Mouse (Mus musculus) T-helper 17 cell (primary cell): Measurements from ENCODE around the gene Sdccag8.

Source experiments
- in situ Hi-C, 2 experiments: fragments of 300-600 bp; cut with MboI, MseI; formaldehyde crosslinking; loops; 1 replicate in 1 of 2; 2 replicates in 1 of 2; pipeline ENCODE4 v1.15.1; 2025; ENCODE audit warnings: high pct_unique_total_duplicates in 2 of 2

The Sdccag8 gene

DNA sequence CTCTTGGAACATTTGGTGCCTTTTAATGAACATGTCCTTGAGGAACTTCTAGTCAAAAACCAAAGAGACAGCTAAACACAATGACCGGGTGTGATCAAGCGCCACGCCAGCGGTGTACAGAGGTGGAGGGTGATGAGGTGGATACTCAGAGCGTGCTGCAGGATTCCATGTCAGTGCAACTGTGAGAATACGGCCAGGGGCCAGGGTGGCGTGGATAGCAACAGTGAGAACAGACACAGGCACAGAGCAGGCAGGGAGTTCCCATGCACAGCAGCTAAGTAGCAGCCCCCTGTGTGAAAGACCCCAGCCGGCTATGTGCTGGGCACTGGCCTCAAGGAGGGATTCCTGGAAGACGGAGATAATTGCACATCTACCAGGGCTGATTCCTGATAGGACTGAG is 59.0 kb downstream of the Sdccag8 start:
- in situ Hi-C loops: loop anchor here (25.0 kb wide), 1 partner anchor 936 kb away; no protein-coding TSS in a partner anchor

DNA sequence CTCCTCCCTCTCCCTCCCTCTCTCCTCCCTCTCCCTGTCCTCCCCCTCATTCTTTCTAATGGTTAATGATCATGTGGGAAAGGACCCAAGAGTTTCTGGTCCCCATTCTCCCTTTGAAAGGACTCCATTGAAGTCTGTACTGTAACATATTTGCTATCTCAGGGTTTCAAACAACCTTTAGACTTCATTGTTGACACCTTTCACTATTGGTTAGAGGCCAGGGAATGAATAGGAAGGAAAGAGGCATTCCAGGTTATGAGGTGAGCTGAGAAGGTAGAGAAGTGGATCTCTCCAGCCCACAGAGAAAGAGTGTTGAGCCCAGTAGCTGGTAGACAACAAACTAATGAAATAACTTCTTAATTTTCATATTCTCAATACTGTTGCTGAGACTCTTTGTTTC is 59.7 kb downstream of the Sdccag8 start:
- in situ Hi-C loops: loop anchor here (25.0 kb wide), 1 partner anchor 937 kb away; no protein-coding TSS in a partner anchor

DNA sequence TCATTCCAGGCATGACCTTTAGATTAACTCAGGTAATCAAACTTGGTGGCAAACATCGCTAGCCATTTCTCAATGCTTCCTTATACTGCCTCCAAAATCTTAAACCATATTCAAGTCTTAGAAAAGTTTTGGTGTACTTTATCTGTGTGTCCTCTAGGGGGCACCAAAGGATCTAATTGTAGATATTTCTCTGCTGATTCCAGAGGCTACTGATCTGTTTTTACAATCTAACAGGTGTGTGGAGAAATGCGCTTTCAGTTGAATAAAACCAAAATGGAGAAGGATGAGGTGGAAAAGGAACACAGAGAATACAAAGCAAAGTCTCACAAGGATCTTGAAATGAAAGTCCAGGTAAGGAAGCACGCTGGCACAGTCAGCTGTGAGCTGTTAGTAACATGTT is 63.3 kb downstream of the Sdccag8 start:
- in situ Hi-C loops: no loop called here

GRCm38 (mm10) chr1:176879005-176879404 is 64.5 kb downstream of the Sdccag8 start:
- in situ Hi-C loops: no loop called here

DNA sequence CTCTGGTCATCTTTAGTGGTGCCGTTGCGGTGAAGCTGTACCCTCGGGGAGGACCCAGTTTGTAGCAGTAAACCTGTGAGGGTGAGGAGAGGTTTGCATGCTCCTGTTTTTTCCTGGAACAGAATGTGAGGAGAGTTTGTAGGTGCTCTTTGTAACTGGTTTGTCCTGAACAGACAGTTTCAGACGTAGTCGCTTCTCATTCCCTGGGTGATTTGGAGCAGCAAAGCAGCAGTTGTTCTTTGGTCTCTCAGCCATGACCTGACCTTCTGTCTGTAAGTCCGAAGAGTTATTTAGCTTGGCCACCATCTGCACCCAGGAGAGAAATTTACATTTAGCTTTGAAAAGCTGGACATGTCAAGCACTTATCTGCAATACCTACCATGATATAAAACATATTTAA is 65.2 kb downstream of the Sdccag8 start:
- in situ Hi-C loops: loop anchor here (5.0 to 10.0 kb wide), 4 partner anchors 55 to 823 kb away; no protein-coding TSS in a partner anchor

DNA sequence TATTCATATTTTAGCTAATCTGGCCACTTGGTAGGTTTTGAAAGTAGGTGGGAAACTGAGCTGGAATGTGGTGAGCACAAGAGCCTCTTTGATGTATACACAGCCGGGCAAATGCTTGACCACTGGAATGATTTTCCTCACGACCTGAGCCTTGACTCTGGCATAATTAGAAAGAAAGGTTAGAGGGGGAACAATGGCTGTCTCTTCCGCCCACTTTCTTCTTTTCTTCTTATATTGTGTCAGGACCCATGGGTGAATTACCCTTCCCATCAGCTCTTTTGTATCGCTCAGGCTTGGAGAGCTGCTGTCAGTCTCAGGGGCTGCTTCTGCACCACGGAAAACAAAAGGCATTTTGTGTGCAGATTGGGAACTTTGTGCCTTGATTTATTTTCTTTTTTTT is 65.6 kb downstream of the Sdccag8 start:
- in situ Hi-C loops: loop anchor here (5.0 to 10.0 kb wide), 4 partner anchors 55 to 822 kb away; no protein-coding TSS in a partner anchor

GRCm38 (mm10) chr1:176880943-176881342 is 66.5 kb downstream of the Sdccag8 start:
- in situ Hi-C loops: loop anchor here (5.0 to 10.0 kb wide), 4 partner anchors 54 to 821 kb away; no protein-coding TSS in a partner anchor

DNA sequence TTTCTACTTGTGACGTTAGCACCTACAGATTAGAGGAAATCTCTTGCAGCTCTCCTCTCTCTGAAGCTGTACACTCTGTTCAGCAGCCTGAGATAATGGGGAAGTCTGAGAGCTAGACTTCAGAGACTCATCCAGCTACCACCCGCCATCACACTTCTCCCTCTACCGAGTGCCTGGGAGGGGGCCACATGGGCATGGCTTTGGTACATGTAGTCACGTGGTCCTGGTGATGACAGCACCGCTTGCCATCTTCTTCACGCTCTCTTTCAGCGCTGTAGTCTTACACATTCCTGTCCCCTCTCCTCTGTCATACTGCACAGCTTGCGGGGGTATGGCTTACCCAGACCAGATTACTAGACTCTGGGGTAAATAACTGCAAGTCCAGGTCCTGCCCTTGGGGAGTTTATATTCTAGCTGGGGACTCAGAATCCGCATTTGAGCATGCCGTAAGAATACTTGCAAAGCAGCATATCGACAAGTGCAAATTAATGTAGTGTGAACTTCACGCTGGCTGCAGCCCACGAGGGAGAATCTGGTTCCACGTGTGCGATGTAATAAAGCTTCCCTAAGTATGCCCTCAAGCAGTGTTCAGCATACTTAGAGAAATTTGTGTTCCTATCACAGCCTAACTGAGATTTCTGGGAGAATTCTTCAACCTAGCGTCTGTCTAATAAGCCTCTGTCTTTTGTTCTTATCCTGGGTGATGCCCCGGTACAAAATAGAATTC is 70.9 kb downstream of the Sdccag8 start:
- in situ Hi-C loops: loop anchor here in 1 of 2 experiments (5.0 to 10.0 kb wide), 3 partner anchors 49 to 812 kb away; no protein-coding TSS in a partner anchor

- in situ Hi-C loops: loop anchor here in 1 of 2 experiments (5.0 to 10.0 kb wide), 3 partner anchors 49 to 811 kb away; no protein-coding TSS in a partner anchor
These were observed 71.5 kb downstream of the Sdccag8 start for GRCm38 (mm10) chr1:176886002-176886401.

GRCm38 (mm10) chr1:176903741-176904140 is 89.3 kb downstream of the Sdccag8 start:
- in situ Hi-C loops: no loop called here

DNA sequence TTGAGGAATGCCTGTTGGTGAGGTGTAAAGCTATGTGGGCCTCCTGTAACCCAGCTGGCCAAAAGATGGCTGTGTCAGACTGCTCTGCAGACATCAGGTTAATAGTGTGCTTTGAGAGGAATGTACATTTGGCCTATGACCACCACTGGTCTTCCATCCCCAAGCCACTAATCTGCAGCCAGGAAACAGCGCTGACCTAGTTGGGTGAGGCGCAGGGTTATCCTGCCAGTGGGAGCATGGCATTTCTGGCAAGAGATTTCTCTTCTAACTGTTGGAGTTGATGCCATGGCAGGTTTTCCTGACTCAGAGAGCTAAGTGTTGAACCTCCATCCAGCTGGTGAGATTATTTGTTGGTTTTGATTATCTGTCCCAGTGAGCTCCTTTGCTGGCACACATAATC is 101.5 kb downstream of the Sdccag8 start:
- in situ Hi-C loops: no loop called here

GRCm38 (mm10) chr1:176919486-176919885 is 105.0 kb downstream of the Sdccag8 start:
- in situ Hi-C loops: no loop called here

DNA sequence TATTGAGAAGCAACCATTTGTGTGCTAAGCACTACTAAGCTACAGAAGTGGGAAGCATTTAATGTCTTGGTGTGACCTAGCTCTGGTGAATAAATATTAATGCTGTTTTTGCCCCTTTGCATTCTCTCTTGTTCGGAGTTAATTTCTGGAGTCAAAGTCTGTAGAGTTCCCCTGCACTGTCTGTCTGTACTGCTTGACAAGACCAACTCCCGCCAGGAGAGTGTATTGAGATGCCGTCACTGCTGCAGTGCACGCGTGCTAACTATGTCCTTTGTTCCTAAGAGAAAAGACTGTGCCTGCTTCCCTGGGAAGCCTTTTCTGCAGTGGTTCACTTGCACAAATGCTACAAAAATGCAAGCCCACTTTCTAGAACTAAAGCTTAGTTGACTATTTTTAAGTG is 108.4 kb downstream of the Sdccag8 start:
- in situ Hi-C loops: no loop called here

GRCm38 (mm10) chr1:176926009-176926408 is 111.5 kb downstream of the Sdccag8 start:
- in situ Hi-C loops: no loop called here

GRCm38 (mm10) chr1:176927312-176927711 is 112.9 kb downstream of the Sdccag8 start:
- in situ Hi-C loops: no loop called here

DNA sequence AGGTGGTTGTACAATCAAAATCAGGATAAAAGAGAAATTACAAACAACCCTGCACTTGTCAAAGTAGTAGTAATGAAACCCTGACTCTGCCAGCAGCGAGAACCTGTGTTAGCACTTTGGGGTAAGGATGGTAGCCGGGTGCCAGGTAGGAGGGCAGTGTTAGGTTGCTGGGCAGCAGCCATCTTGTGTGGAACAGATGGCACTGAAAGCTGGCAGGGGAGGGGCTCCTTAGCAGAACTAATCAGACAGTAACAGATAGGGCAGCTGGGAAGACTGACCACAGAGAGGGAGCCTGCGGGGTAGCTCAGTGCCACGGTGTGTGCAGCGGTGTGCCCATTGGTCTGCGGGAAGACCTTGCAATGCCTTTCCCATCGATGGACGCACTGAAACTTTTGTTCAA is 115.2 kb downstream of the Sdccag8 start:
- in situ Hi-C loops: loop anchor here in 1 of 2 experiments (10.0 kb wide), 1 partner anchor 45 kb away; no protein-coding TSS in a partner anchor

- in situ Hi-C loops: loop anchor here in 1 of 2 experiments (10.0 kb wide), 1 partner anchor 46 kb away; no protein-coding TSS in a partner anchor
These were observed 116.1 kb downstream of the Sdccag8 start for GRCm38 (mm10) chr1:176930574-176930973.

GRCm38 (mm10) chr1:176930981-176931500 is 116.6 kb downstream of the Sdccag8 start:
- in situ Hi-C loops: loop anchor here in 1 of 2 experiments (10.0 kb wide), 1 partner anchor 46 kb away; no protein-coding TSS in a partner anchor

GRCm38 (mm10) chr1:176931511-176931910 is 117.1 kb downstream of the Sdccag8 start:
- in situ Hi-C loops: loop anchor here in 1 of 2 experiments (10.0 kb wide), 1 partner anchor 47 kb away; no protein-coding TSS in a partner anchor

DNA sequence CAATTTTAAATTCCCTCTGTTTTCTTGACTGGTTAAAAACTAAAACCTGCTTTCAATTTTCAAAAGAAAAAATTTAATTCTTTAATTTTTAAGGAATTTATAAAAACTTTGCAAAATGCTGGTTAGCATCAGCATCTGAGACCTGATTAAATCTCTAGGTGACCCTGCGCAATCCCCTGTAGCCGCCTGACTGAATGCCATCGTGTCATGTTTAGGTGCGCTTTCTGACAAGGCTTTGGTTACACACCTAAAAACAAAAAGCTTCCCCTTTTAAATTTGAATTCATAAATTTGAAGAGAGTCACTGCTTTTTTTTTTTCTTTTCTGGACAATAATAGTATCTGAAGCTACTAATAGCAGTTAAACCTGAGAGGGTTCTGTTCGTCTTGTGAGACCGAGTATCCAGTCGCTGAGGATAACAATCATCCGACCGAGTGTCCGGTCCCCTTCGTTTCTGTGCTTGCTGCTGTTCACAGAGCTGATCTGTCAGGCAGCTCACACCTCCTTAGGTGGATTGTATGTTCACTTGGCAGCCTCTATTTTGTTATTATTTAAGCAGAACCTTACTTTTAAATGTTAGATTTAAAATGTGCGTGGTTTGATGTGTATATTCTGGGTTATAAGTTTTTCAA is 118.0 kb downstream of the Sdccag8 start:
- in situ Hi-C loops: loop anchor here in 1 of 2 experiments (10.0 kb wide), 1 partner anchor 48 kb away; no protein-coding TSS in a partner anchor

DNA sequence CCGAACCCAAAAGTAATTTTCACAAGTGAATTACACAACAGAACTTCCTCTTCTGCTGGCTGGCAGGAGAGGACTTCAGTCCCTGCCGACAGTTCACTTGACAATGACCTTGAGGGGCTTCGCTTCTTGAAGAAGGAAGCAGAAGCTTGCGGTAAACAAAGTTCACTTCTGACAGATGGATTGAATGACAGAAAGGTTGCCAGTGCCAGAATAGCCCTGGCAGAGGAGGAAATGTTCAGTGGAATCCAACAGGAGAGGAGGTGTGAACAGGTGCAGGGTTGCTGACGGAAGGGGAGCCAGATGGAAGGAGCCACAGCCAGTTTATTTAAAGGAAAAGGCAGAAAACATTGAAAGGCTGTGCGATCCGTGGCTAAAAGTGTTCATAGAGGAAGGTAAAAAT is 118.9 kb downstream of the Sdccag8 start:
- in situ Hi-C loops: loop anchor here in 1 of 2 experiments (10.0 kb wide), 1 partner anchor 49 kb away; no protein-coding TSS in a partner anchor
